Mouse (Mus musculus) heart, embryonic 15.5 days (tissue): ENCODE measurements around the gene Rgp1. TPM values are rescaled to one million over a fixed set of nuclear protein-coding genes. Genes with fewer than 3 reads are reported as not detected.

ENCODE experiments used
- ATAC-seq: fragments of 200-750 bp; cut with Nextera tagmentation; replicated peaks from 2 replicates; pipeline ENCODE4 v1.8.0; 2017; ENCODE audit warnings: low read depth, moderate TSS enrichment; ENCODE audit not compliant: insufficient number of reproducible peaks, insufficient read depth, low FRiP score
- H3K27ac ChIP-seq: fragments of 300-500 bp; sonication (generic); 2 replicates; pipeline ENCODE4 v1.5.1; 2015; ENCODE audit warnings: mild to moderate bottlenecking, inconsistent platforms
- H3K27me3 ChIP-seq: fragments of 300-500 bp; sonication (generic); 2 replicates; pipeline ENCODE4 v1.6.1; 2015; ENCODE audit warnings: inconsistent platforms
- H3K36me3 ChIP-seq: fragments of 300-500 bp; sonication (generic); 2 replicates; pipeline ENCODE4 v1.6.1; 2015; ENCODE audit warnings: mild to moderate bottlenecking, inconsistent platforms
- H3K4me1 ChIP-seq: fragments of 300-500 bp; sonication (generic); replicated peaks from 2 replicates; pipeline ENCODE4 v1.6.1; 2015; ENCODE audit warnings: inconsistent platforms
- H3K4me2 ChIP-seq: fragments of 300-500 bp; sonication (generic); 2 replicates; pipeline ENCODE4 v1.6.1; 2015; ENCODE audit warnings: inconsistent platforms, mild to moderate bottlenecking, moderate library complexity
- H3K4me3 ChIP-seq: fragments of 300-500 bp; sonication (generic); 2 replicates; pipeline ENCODE4 v1.5.1; 2015; ENCODE audit warnings: mild to moderate bottlenecking, inconsistent platforms
- H3K9ac ChIP-seq: fragments of 300-500 bp; sonication (generic); 2 replicates; pipeline ENCODE4 v1.6.1; 2015; ENCODE audit warnings: mild to moderate bottlenecking, inconsistent platforms
- H3K9me3 ChIP-seq: fragments of 300-500 bp; sonication (generic); replicated peaks from 2 replicates; pipeline ENCODE4 v1.6.1; 2016; ENCODE audit warnings: inconsistent platforms
- WGBS: fragments of 180-500 bp; shearing (Covaris S2); methylation state at CpG from one replicate; pipeline ENCODE4 v1.1.7; 2015; ENCODE audit warnings: mixed read lengths; 5-methylcytosine and 5-hydroxymethylcytosine counted together
- polyA plus RNA-seq: library from polyadenylated mRNA; unstranded; fragments of >200 nt; fragmentation: Nextera tagmentation; extraction: Ambion mirVana; gene quantifications from 2 replicates; pipeline ENCODE4 v1.2.1, GENCODE M21; 2015

Rgp1 gene
- polyA plus RNA-seq, 1 experiment from 2014 or later, result 14.6 TPM

- peak; percentile 50 for ATAC-seq
- Histone ChIP-seq H3K4me2 (peak overlapping the region; percentile 49), H3K27me3 (peaks cover 7% of the 10 kb centered on the region; the same call in 1 of the 2 replicates), H3K4me3 (peak overlapping the region; percentile 18; the same call in 1 of the 2 replicates), H3K36me3 (no peaks in the 10 kb centered on the region), H3K4me1 (peaks cover 40% of the 10 kb centered on the region), H3K9me3 (0 out of 2 replicates have a peak, but pooled peaks cover under 1% of the 10 kb centered on the region), H3K9ac (no peak overlapping the region), H3K27ac (peak overlapping the region; percentile 83)
- 8% methylated on average over 5 of the region's 5 CpGs for WGBS
Observed at GRCm38 (mm10) chr4:43630030-43630581, 51.6 kb downstream of the Rgp1 start.

- Histone ChIP-seq H3K27me3 (peaks cover 7% of the 10 kb centered on the region; the same call in 1 of the 2 replicates), H3K4me2 (peak overlapping the region; percentile 95), H3K36me3 (no peaks in the 10 kb centered on the region), H3K27ac (peak overlapping the region; percentile 83), H3K4me1 (peaks cover 42% of the 10 kb centered on the region), H3K9me3 (no peaks in the 10 kb centered on the region), H3K4me3 (peak overlapping the region; percentile 78; the same call in 1 of the 2 replicates), H3K9ac (no peak overlapping the region)
- 38% methylated on average over 5 of the region's 5 CpGs for WGBS
- no peak for ATAC-seq
Observed at GRCm38 (mm10) chr4:43630671-43631045, 52.1 kb downstream of the Rgp1 start.

GRCm38 (mm10) chr4:43631046-43631955, 52.8 kb downstream of the Rgp1 start, which contains the start of gene Npr2:
Gene Npr2, plus strand, starts transcription at chr4:43631935.
- 3% methylated on average over 44 of the region's 70 CpGs for WGBS
- peaks cover 7% of the 10 kb centered on the region; the same call in 1 of the 2 replicates for H3K27me3 ChIP-seq
- peak within 1 kb of the TSS; percentile 83 for H3K27ac ChIP-seq
- peak within 1 kb of the TSS; percentile 78 for H3K4me3 ChIP-seq
- H3K4me2 ChIP-seq, result peak within 1 kb of the TSS; percentile 95
- peaks cover 42% of the 10 kb centered on the region for H3K4me1 ChIP-seq
- H3K9me3 ChIP-seq, result no peaks in the 10 kb centered on the region
- peak; percentile 59 for ATAC-seq
- H3K36me3 ChIP-seq, result no peaks in the 10 kb centered on the region
- peak within 1 kb of the TSS; percentile 91 for H3K9ac ChIP-seq

- Histone ChIP-seq H3K27ac (peak overlapping the region; percentile 83), H3K4me3 (peak overlapping the region; percentile 78), H3K4me1 (peaks cover 42% of the 10 kb centered on the region), H3K36me3 (no peaks in the 10 kb centered on the region), H3K4me2 (peak overlapping the region; percentile 95), H3K27me3 (peaks cover 7% of the 10 kb centered on the region; the same call in 1 of the 2 replicates), H3K9ac (peak overlapping the region; percentile 91), H3K9me3 (no peaks in the 10 kb centered on the region)
- WGBS, result 46% methylated on average over 42 of the region's 42 CpGs
- no peak for ATAC-seq
Observed at GRCm38 (mm10) chr4:43631956-43632920, 53.7 kb downstream of the Rgp1 start.

- ATAC-seq, result no peak
- Histone ChIP-seq H3K9me3 (no peaks in the 10 kb centered on the region), H3K9ac (no peak overlapping the region; the same call in 1 of the 2 replicates), H3K27ac (no peak overlapping the region), H3K4me1 (peaks cover 42% of the 10 kb centered on the region), H3K36me3 (no peaks in the 10 kb centered on the region), H3K27me3 (peaks cover 7% of the 10 kb centered on the region; the same call in 1 of the 2 replicates), H3K4me2 (peak overlapping the region; percentile 95), H3K4me3 (no peak overlapping the region)
- 85% methylated on average over 8 of the region's 8 CpGs for WGBS
Observed at GRCm38 (mm10) chr4:43633296-43633695, 54.8 kb downstream of the Rgp1 start.

GRCm38 (mm10) chr4:43633736-43634135, 55.2 kb downstream of the Rgp1 start:
- Histone ChIP-seq H3K4me1 (peaks cover 42% of the 10 kb centered on the region), H3K36me3 (no peaks in the 10 kb centered on the region), H3K4me2 (no peak overlapping the region), H3K9me3 (no peaks in the 10 kb centered on the region), H3K27me3 (peaks cover 7% of the 10 kb centered on the region; the same call in 1 of the 2 replicates), H3K4me3 (no peak overlapping the region), H3K9ac (no peak overlapping the region), H3K27ac (no peak overlapping the region)
- no peak for ATAC-seq
- 85% methylated on average over 2 of the region's 2 CpGs for WGBS

- H3K36me3 ChIP-seq, result no peaks in the 10 kb centered on the region
- no peak overlapping the region for H3K27ac ChIP-seq
- 86% methylated on average over 7 of the region's 7 CpGs for WGBS
- no peak overlapping the region for H3K4me3 ChIP-seq
- no peaks in the 10 kb centered on the region for H3K9me3 ChIP-seq
- H3K4me1 ChIP-seq, result peaks cover 42% of the 10 kb centered on the region
- no peak overlapping the region for H3K4me2 ChIP-seq
- H3K9ac ChIP-seq, result no peak overlapping the region
- H3K27me3 ChIP-seq, result peaks cover 7% of the 10 kb centered on the region; the same call in 1 of the 2 replicates
- no peak for ATAC-seq
Observed at GRCm38 (mm10) chr4:43634621-43635374, 56.3 kb downstream of the Rgp1 start.

GRCm38 (mm10) chr4:43636751-43637150, 58.2 kb downstream of the Rgp1 start:
- Histone ChIP-seq H3K9ac (no peak overlapping the region), H3K4me3 (no peak overlapping the region), H3K9me3 (no peaks in the 10 kb centered on the region), H3K36me3 (no peaks in the 10 kb centered on the region), H3K4me2 (no peak overlapping the region), H3K4me1 (peaks cover 28% of the 10 kb centered on the region), H3K27ac (no peak overlapping the region), H3K27me3 (peaks cover 7% of the 10 kb centered on the region; the same call in 1 of the 2 replicates)
- ATAC-seq, result no peak
- WGBS, result 81% methylated on average over 6 of the region's 6 CpGs
